Mouse (Mus musculus) bone marrow, adult 2 months (tissue): ENCODE results near the gene Tor1a. TPM values are rescaled to one million over a fixed set of nuclear protein-coding genes. Genes with fewer than 3 reads are reported as not detected.

Experiments used
- H3K27ac ChIP-seq: fragments of 200-500 bp; 2 replicates; pipeline ENCODE4 v1.5.1; 2012; ENCODE audit warnings: low read depth, mild to moderate bottlenecking, control low read depth, inconsistent platforms, low read length; ENCODE audit not compliant: control insufficient read depth, poor library complexity, insufficient read depth
- H3K4me1 ChIP-seq: fragments of 200-500 bp; 2 replicates; pipeline ENCODE4 v1.6.1; 2011; ENCODE audit warnings: low read length; ENCODE audit not compliant: control insufficient read depth, insufficient read depth
- H3K4me3 ChIP-seq: fragments of 200-500 bp; replicated peaks from 2 replicates; pipeline ENCODE3; 2011; ENCODE audit warnings: mild to moderate bottlenecking, low read depth, low read length, control low read depth; ENCODE audit not compliant: control insufficient read depth
- CTCF ChIP-seq: fragments of 200-500 bp; IDR thresholded peaks from 2 replicates; pipeline ENCODE4 v1.5.1; 2011; ENCODE audit warnings: low read length, control low read depth; ENCODE audit not compliant: control insufficient read depth, insufficient read depth
- POLR2A ChIP-seq: fragments of 200-500 bp; IDR thresholded peaks from 2 replicates; pipeline ENCODE4 v1.6.1; 2011; ENCODE audit warnings: low read depth, mild to moderate bottlenecking, control low read depth, low read length, borderline replicate concordance; ENCODE audit not compliant: control insufficient read depth
- WGBS: fragments of 180-500 bp; shearing (Covaris S2); methylation state at CpG from one replicate; pipeline ENCODE4 v1.1.7; 2018; 5-methylcytosine and 5-hydroxymethylcytosine counted together
- polyA plus RNA-seq: library from polyadenylated mRNA; stranded (reverse); fragments of >200 nt; gene quantifications from 2 replicates; pipeline ENCODE4 v1.2.4, GENCODE M21; 2011; ENCODE audit warnings: low replicate concordance; ENCODE audit not compliant: missing spikeins, insufficient read depth, insufficient read length

Tor1a gene
- 14.7 and 35.0 TPM in 2 replicates for polyA plus RNA-seq

DNA sequence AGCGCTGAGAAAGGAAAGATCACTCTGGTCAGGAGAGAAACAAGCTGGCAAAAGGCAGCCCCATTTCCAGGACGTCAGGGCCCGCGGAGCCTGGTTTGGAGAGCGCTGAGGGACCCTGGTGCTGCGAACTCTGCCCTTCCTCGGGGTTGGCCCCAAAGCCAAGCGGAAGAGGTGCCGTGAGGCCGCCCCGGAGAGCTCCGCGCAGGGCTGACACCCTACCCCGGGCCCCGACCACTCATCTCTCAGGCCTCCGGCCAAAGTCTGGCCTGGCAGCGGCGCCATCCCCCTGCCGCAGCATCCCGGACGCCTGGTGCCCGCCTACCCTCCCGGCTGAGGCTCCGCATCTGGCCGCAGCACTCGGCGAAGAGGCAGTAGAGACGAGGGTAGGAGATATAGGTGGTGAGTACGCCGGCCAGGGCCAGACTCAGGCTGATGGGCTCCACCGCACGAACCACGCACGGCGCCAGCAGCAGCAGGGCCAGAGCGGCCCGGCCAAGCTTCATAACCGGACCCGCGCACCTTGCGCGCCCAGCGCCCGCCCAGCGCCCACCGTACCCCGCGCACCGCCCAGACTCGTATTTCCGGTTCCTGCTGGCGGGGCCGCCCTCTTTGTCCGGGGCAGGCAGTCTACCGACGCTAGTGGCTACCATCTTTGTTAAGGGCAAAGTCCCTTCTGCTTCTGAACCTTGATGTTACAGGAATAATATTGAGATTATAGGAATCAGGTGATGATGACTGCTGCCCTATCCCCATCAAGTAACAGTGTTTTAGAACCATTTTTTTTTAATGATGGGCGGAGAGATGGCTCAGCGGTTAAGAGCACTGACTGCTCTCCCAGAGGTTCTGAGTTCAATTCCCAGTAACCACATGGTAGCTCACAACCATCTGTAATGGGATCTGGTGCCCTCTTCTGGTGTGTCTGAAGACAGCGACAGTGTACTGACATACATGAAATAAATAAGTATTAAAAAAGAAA is at the start of gene Tor1a:
Tor1a (minus strand) TSS at position 582 of the 976 bp plus-strand sequence.
- no peak for TF ChIP-seq CTCF
- TF ChIP-seq POLR2A = peak; percentile 73; the same call in 1 of the 2 replicates
- H3K4me3 ChIP-seq = peak within 1 kb of the TSS; percentile 91
- H3K4me1 ChIP-seq = peaks cover 3% of the 10 kb centered on the region; the same call in 1 of the 2 replicates
- H3K27ac ChIP-seq = peak within 1 kb of the TSS; percentile 91
- WGBS = 3% methylated on average over 59 of the region's 59 CpGs

DNA sequence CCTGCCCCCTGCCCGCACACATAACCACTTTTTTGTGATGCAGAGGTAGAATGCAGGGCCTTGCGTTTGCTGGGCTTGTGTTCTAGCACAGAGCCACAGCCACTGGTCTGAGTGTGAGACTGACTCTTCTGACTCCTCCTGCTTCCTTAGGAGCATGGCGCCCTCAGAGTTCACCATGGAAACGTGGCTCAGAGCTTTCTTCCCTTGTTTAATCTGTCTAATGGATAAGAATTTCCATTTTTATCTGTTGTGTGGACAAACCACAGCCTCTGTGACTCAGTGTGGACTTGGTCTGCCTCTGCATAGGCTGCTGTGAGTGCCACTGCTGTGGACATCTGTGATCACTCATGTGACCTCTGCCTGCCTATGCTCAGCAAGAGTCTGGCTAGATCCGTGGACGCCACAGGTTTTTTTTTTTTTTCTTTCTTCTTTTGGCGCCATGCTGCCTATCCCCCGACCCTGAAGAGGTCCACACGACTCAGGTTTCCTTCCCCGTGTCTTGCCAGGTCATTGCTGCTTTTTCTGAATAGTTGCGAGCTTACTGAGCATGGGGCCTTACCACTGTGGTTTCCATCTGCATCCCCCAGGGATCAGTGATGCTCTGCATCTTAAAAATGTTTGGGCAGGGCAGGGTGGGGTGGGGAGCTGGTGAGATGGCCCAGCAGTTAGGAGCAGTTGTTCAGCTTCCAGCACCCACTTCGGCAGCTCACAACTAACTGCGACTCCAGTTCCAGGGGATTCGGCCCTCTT is 45.8 kb upstream of the Tor1a start:
- no peak for TF ChIP-seq CTCF
- TF ChIP-seq POLR2A = no peak

DNA sequence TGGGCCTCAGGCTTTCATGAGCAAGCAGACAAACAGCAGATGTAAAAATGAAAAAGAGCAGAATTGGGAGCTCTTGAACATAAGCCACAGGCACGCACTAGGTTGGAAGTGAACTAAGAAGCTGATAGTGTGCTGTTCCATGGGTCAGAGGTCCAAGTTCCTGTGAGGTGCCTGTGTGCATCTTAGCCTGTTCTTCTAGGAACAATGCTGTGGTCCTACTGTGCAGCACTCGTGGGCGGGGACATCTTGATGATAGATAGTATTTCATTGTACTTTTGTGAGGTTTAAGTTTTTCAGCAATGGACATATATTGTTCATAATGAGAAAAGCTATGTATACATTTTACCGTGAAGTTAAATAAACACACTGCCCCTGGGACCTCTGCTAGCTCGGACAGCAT is 39.5 kb upstream of the Tor1a start:
- no peaks in the 10 kb centered on the region; the same call in 1 of the 2 replicates for H3K4me1 ChIP-seq
- H3K4me3 ChIP-seq = no peak overlapping the region
- H3K27ac ChIP-seq = no peak overlapping the region
- WGBS = 79% methylated on average over 5 of the region's 5 CpGs
- TF ChIP-seq POLR2A (no peak), CTCF (no peak)

More for the DNA sequence above, 45.8 kb upstream of the Tor1a start:
- Histone ChIP-seq H3K4me3 (no peak overlapping the region), H3K4me1 (no peaks in the 10 kb centered on the region), H3K27ac (no peak overlapping the region)
- 74% methylated on average over 14 of the region's 14 CpGs for WGBS

- H3K4me1 ChIP-seq = no peaks in the 10 kb centered on the region; the same call in 1 of the 2 replicates
- H3K4me3 ChIP-seq = peak overlapping the region; percentile 1
Observed at GRCm38 (mm10) chr2:31006434-31006833, 38.7 kb upstream of the Tor1a start.

DNA sequence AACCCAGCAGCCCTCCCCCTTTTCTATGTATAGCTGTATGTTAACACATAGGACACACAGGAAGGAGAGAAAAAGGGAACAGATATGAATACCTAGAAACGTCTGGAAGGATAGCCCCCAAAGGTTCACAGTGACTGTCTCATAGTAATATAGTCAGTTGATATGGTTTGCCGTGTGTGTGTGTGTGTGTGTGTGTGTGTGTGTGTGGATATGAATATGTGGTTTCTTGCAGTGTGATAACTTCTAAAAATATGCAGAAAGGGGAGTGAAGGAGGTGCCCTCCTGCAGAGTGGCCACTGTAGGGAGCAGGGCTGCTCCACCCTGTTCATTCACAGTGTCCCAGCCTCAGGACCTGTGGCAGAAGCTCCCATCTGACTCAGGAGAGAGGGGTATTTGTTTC is 37.7 kb upstream of the Tor1a start:
- whole genome bisulfite sequencing = 20% methylated on average over 2 of the region's 2 CpGs
- Histone ChIP-seq H3K27ac (no peak overlapping the region), H3K4me1 (no peaks in the 10 kb centered on the region; the same call in 1 of the 2 replicates), H3K4me3 (no peak overlapping the region)
- TF ChIP-seq POLR2A (no peak), CTCF (no peak)

More at GRCm38 (mm10) chr2:31006434-31006833, 38.7 kb upstream of the Tor1a start:
- TF ChIP-seq POLR2A (no peak), CTCF (no peak)
- 55% methylated on average over 5 of the region's 5 CpGs for WGBS
- peak overlapping the region; percentile 31; the same call in 1 of the 2 replicates for H3K27ac ChIP-seq

GRCm38 (mm10) chr2:31002857-31003256 is 35.1 kb upstream of the Tor1a start:
- Histone ChIP-seq H3K4me3 (no peak overlapping the region), H3K4me1 (no peaks in the 10 kb centered on the region; the same call in 1 of the 2 replicates), H3K27ac (no peak overlapping the region)
- WGBS = 91% methylated on average over 10 of the region's 10 CpGs
- TF ChIP-seq POLR2A (no peak), CTCF (no peak)

DNA sequence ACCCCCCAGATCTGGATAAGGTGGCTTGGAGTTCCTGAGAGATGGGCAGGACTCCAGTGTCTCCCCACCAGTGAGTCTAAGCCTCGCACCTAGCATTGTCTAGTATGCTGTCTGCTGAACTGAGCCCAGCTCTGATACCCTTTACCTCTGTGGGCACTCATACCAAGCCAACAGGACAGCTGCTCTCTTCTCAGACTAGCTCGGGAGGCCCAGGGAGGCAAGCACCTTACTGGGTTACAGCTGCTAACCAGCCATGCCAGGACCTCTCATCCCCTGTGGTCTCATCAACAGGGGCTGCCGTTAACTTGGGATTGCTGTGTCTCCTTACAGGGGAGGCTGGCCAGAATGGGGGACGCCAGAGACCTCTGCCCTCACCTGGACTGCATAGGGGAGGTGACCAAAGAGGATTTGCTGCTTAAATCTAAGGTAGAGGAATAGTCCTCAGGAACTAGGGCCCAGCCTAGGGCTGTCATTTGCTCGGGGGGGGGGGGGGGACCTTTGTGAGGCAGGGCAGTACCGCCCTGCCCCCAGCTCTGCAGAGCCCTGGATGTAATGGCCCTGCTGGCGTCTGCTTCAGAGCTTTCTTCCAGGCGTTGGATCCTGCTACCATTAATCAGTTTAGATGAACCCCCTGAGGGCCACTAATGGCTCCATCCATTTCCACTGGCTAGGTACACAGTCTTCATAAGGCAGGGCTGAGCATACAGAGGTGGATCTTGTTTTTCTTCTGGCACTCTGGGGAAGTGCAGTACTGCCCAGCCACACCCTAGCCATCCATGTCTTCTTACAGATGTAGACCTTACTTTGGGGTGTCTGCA is 30.9 kb upstream of the Tor1a start:
- no peak overlapping the region for H3K4me3 ChIP-seq
- 78% methylated on average over 8 of the region's 8 CpGs for WGBS

More for the DNA sequence above, 30.9 kb upstream of the Tor1a start:
- Histone ChIP-seq H3K4me1 (no peaks in the 10 kb centered on the region), H3K27ac (no peak overlapping the region)
- TF ChIP-seq CTCF (no peak), POLR2A (no peak)
